Mouse (Mus musculus) ES-Bruce4 (cell line): ENCODE measurements around the gene Adamts10.

Source experiments
- CTCF ChIP-seq: IDR thresholded peaks from one replicate; pipeline ENCODE4 v1.8.1; 2011; ENCODE audit warnings: low read depth, low read length
- EP300 ChIP-seq: IDR thresholded peaks from 2 replicates; pipeline ENCODE4 v1.6.1; 2011; ENCODE audit warnings: low read depth, low read length; ENCODE audit not compliant: insufficient read depth
- POLR2A ChIP-seq: IDR thresholded peaks from one replicate; pipeline ENCODE4 v1.8.1; 2011; ENCODE audit warnings: low read length; ENCODE audit not compliant: insufficient read depth

DNA sequence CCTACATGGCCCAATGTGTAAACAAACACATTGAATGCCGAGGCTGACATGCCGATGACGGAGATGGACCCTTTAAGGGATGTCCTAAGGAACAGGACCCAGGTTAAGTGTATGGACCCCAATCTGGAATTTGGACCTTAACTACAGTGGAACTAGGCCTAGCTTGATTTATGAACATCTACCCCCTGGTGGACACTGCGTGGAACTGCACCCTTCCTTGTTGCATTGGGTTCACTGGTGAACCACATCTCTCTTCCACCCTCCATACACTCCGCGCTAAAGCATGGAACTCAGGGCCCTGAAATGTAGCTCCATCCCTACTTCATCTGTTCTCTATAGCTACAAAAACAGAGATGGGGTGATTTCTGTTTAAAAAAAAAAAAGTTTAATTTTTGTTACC lies 30.9 kb upstream of the Adamts10 start:
- peak; percentile 49 for TF ChIP-seq CTCF
- TF ChIP-seq POLR2A: no peak
- TF ChIP-seq EP300: no peak
